Mouse (Mus musculus) heart, postnatal 36 days (tissue): ENCODE data around the gene Rxfp4. TPM values are rescaled to one million over a fixed set of nuclear protein-coding genes. Genes with fewer than 3 reads are reported as not detected.
A peak's percentile ranks its signal among the peaks of the same experiment; 100 is the strongest.

ENCODE experiments used
- DNase-seq, 2 experiments: peaks; one replicate each; pipeline ENCODE4 v3.0.0; 2021 to 2022
- intact Hi-C: fragments of 180-260 bp; cut with DNase I; formaldehyde crosslinking; loops from one replicate; pipeline ENCODE4 v1.15.1; 2025
- total RNA-seq, 2 experiments: library from RNA; stranded (reverse); gene quantifications; 2 replicates each; pipeline ENCODE4 v1.2.3; 2021

Rxfp4 gene
- total RNA-seq, 2 experiments from 2014 or later, result 0.22 TPM; not detected in 1

GRCm38 (mm10) chr3:88631921-88632587, 20.9 kb downstream of the Rxfp4 start:
- intact Hi-C loops, result loop anchor here (2.0 kb wide), 1 partner anchor 25 kb away; no protein-coding TSS in a partner anchor
- DNase-seq, result peak in 1 of 2 experiments; percentile 42

GRCm38 (mm10) chr3:88630849-88631341, 22.0 kb downstream of the Rxfp4 start:
- intact Hi-C loops, result no loop called here
- peak in 1 of 2 experiments; percentile 38 for DNase-seq

- intact Hi-C loops, result no loop called here
- DNase-seq, result peak in 1 of 2 experiments; percentile 2
These were observed 22.9 kb downstream of the Rxfp4 start for GRCm38 (mm10) chr3:88630018-88630417.

GRCm38 (mm10) chr3:88629244-88629643, 23.7 kb downstream of the Rxfp4 start:
- no peak for DNase-seq
- intact Hi-C loops, result no loop called here

GRCm38 (mm10) chr3:88628766-88629165, 24.2 kb downstream of the Rxfp4 start:
- intact Hi-C loops, result no loop called here
- DNase-seq, result no peak

- no peak for DNase-seq
- intact Hi-C loops, result no loop called here
These were observed 25.4 kb downstream of the Rxfp4 start for GRCm38 (mm10) chr3:88627535-88627934.

- intact Hi-C loops, result no loop called here
These were observed 25.8 kb downstream of the Rxfp4 start for GRCm38 (mm10) chr3:88627114-88627513.

GRCm38 (mm10) chr3:88626316-88626715, 26.6 kb downstream of the Rxfp4 start:
- intact Hi-C loops, result no loop called here
- DNase-seq, result no peak

More at GRCm38 (mm10) chr3:88627114-88627513, 25.8 kb downstream of the Rxfp4 start:
- DNase-seq, result no peak

GRCm38 (mm10) chr3:88625531-88625930, 27.4 kb downstream of the Rxfp4 start:
- no peak for DNase-seq
- intact Hi-C loops, result no loop called here

GRCm38 (mm10) chr3:88624951-88625350, 28.0 kb downstream of the Rxfp4 start:
- peak in 1 of 2 experiments; percentile 40 for DNase-seq
- intact Hi-C loops, result no loop called here

GRCm38 (mm10) chr3:88624324-88624723, 28.6 kb downstream of the Rxfp4 start:
- DNase-seq, result peak; percentile 14 to 24
- intact Hi-C loops, result no loop called here

- intact Hi-C loops, result no loop called here
- no peak for DNase-seq
These were observed 29.4 kb downstream of the Rxfp4 start for GRCm38 (mm10) chr3:88623346-88624135.

GRCm38 (mm10) chr3:88622941-88623345, 30.0 kb downstream of the Rxfp4 start:
- no peak for DNase-seq
- intact Hi-C loops, result no loop called here

GRCm38 (mm10) chr3:88622113-88622940, 30.6 kb downstream of the Rxfp4 start:
- intact Hi-C loops, result no loop called here
- peak; percentile 68 to 74 for DNase-seq

- peak; percentile 73 to 74 for DNase-seq
- intact Hi-C loops, result loop anchor here (2.0 kb wide), 1 partner anchor 15 kb away; no protein-coding TSS in a partner anchor
These were observed 31.3 kb downstream of the Rxfp4 start for GRCm38 (mm10) chr3:88621537-88622112.

- intact Hi-C loops, result loop anchor here (2.0 kb wide), 1 partner anchor 14 kb away; no protein-coding TSS in a partner anchor
- peak; percentile 82 to 87 for DNase-seq
These were observed 31.9 kb downstream of the Rxfp4 start for GRCm38 (mm10) chr3:88620992-88621536.

GRCm38 (mm10) chr3:88620146-88620991, 32.6 kb downstream of the Rxfp4 start:
- DNase-seq, result no peak
- intact Hi-C loops, result loop anchor here (2.0 kb wide), 1 partner anchor 14 kb away; no protein-coding TSS in a partner anchor
